Mouse (Mus musculus) megakaryocyte, embryonic 14.5 days (primary cell): Measurements from ENCODE around the gene Irgc1. TPM values are rescaled to one million over a fixed set of nuclear protein-coding genes. Genes with fewer than 3 reads are reported as not detected.

Source experiments
- H3K27me3 ChIP-seq: replicated peaks from 2 replicates; pipeline ENCODE3; 2012; ENCODE audit warnings: inconsistent platforms
- H3K36me3 ChIP-seq: replicated peaks from 2 replicates; pipeline ENCODE3; 2012; ENCODE audit warnings: low read length, inconsistent platforms, mixed read lengths
- H3K4me1 ChIP-seq: 2 replicates; pipeline ENCODE4 v1.6.1; 2012; ENCODE audit warnings: inconsistent platforms
- H3K4me3 ChIP-seq: replicated peaks from 2 replicates; pipeline ENCODE3; 2012; ENCODE audit warnings: moderate library complexity, mild to moderate bottlenecking, inconsistent platforms
- H3K9me3 ChIP-seq: 2 replicates; pipeline ENCODE4 v1.6.1; 2012; ENCODE audit warnings: inconsistent platforms
- FLI1 ChIP-seq: IDR thresholded peaks from 2 replicates; pipeline ENCODE4 v1.6.1; 2012; ENCODE audit warnings: low read length, inconsistent platforms, mixed read lengths
- GATA1 ChIP-seq: IDR thresholded peaks from 3 replicates; pipeline ENCODE4 v1.6.1; 2012; ENCODE audit warnings: mixed read lengths, low read length, inconsistent platforms, borderline replicate concordance
- polyA plus RNA-seq: library from polyadenylated mRNA; stranded (reverse); fragments of >175 nt; gene quantifications from 2 replicates; pipeline ENCODE4 v1.2.3, GENCODE M21; 2012; ENCODE audit warnings: low replicate concordance; ENCODE audit not compliant: insufficient read depth

Irgc1 gene
- polyA plus RNA-seq, 1 experiment = 0.28 TPM

DNA sequence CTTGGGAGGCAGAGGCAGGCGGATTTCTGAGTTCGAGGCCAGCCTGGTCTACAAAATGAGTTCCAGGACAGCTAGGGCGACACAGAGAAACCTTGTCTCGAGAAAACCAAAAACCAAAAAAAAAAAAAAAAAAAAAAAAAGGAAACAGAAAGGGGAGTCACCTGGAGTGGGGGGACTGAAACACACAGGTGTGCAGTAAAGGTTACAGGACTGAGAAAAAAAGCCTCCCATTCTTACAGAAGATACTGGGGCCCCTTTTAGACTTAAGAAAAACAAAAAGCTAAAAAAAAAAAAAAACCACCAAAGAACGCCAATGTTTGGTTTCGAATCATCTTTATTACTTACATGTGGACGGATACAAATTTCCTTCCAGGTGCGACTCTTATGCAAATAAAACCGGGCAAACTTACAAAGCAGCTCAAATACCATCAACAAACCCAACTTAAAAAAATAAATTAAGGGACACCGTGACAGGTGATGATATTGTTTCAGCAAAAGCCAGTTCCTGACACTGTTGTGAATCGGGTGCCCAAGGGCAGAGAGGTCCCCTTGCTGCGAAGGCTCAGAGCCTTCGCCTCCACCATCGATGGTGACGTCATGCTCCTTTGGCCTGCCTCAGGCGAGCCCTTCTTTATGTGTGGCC, 69.2 kb downstream of the Irgc1 start:
- Histone ChIP-seq H3K4me1 (peaks cover 95% of the 10 kb centered on the region), H3K9me3 (no peaks in the 10 kb centered on the region), H3K36me3 (peaks cover 72% of the 10 kb centered on the region), H3K27me3 (no peaks in the 10 kb centered on the region), H3K4me3 (no peak overlapping the region)
- no peak for TF ChIP-seq FLI1
- no peak for TF ChIP-seq GATA1

Other genes with a start within 250 kb of the Irgc1 start
- 0.41 TPM in 1 of 2 replicates, not detected in the other for gene Zfp111, start 240.9 kb downstream of the Irgc1 start, polyA plus RNA-seq
- 0.27 TPM in 1 of 2 replicates, not detected in the other for gene Zfp109, start 214.7 kb downstream of the Irgc1 start, polyA plus RNA-seq
- not detected in 2 replicates for gene Zfp108, start 197.5 kb downstream of the Irgc1 start, polyA plus RNA-seq
- 1.2 TPM in 1 of 2 replicates, not detected in the other for gene Zfp93, start 181.9 kb downstream of the Irgc1 start, polyA plus RNA-seq
- gene Zfp61, start 151.1 kb downstream of the Irgc1 start, polyA plus RNA-seq = 5.2 and 7.2 TPM in 2 replicates
- gene Zfp94, start 135.6 kb downstream of the Irgc1 start, polyA plus RNA-seq = 1.1 TPM in 1 of 2 replicates, not detected in the other
- not detected in 2 replicates for gene Tescl, start 118.4 kb downstream of the Irgc1 start, polyA plus RNA-seq
- gene Lypd5, start 103.1 kb downstream of the Irgc1 start, polyA plus RNA-seq = not detected in 2 replicates
- gene Kcnn4, start 82.0 kb downstream of the Irgc1 start, polyA plus RNA-seq = 9.0 and 25.3 TPM in 2 replicates
- gene Smg9, start 52.7 kb downstream of the Irgc1 start, polyA plus RNA-seq = 42.3 and 58.9 TPM in 2 replicates
- 14.6 and 56.5 TPM in 2 replicates for gene Plaur, start 10.2 kb upstream of the Irgc1 start, polyA plus RNA-seq
- not detected in 2 replicates for gene Cadm4, start 29.7 kb upstream of the Irgc1 start, polyA plus RNA-seq
- gene Zfp428, start 54.7 kb upstream of the Irgc1 start, polyA plus RNA-seq = 33.9 and 51.4 TPM in 2 replicates
- not detected in 2 replicates for gene AC161166.1, start 60.2 kb upstream of the Irgc1 start, polyA plus RNA-seq
- 2.9 and 3.1 TPM in 2 replicates for gene Irgq, start 78.4 kb upstream of the Irgc1 start, polyA plus RNA-seq
- not detected in 2 replicates for gene Pinlyp, start 93.8 kb upstream of the Irgc1 start, polyA plus RNA-seq
- gene Xrcc1, start 94.0 kb upstream of the Irgc1 start, polyA plus RNA-seq = 101 and 159 TPM in 2 replicates
- gene Ethe1, start 135.2 kb upstream of the Irgc1 start, polyA plus RNA-seq = 14.5 and 17.5 TPM in 2 replicates
- 0.30 TPM in 1 of 2 replicates, not detected in the other for gene Zfp575, start 135.3 kb upstream of the Irgc1 start, polyA plus RNA-seq
- 2.0 and 8.9 TPM in 2 replicates for gene Phldb3, start 158.5 kb upstream of the Irgc1 start, polyA plus RNA-seq
- not detected in 2 replicates for gene Lypd3, start 184.3 kb upstream of the Irgc1 start, polyA plus RNA-seq
- gene Tex101, start 224.4 kb upstream of the Irgc1 start, polyA plus RNA-seq = not detected in 2 replicates